Mouse (Mus musculus): Measurements from ENCODE around the gene Cfap20.
"Not testable (repeated sequence)": the region's sequence is repeated elsewhere in the genome, so short reads cannot be mapped to it uniquely, and the experiment has no call there.

Cfap20 gene

GRCm38 (mm10) chr8:95411309-95411972 lies 23.2 kb downstream of the Cfap20 start:
- no peak for DNase-seq (ENCODE audit: low spot score)

- no peak for DNase-seq (ENCODE audit: low spot score)
Observed at GRCm38 (mm10) chr8:95409518-95409917, 25.2 kb downstream of the Cfap20 start.

- no peak for DNase-seq (ENCODE audit: low spot score)
Observed at GRCm38 (mm10) chr8:95401091-95401490, 33.6 kb downstream of the Cfap20 start.

DNA sequence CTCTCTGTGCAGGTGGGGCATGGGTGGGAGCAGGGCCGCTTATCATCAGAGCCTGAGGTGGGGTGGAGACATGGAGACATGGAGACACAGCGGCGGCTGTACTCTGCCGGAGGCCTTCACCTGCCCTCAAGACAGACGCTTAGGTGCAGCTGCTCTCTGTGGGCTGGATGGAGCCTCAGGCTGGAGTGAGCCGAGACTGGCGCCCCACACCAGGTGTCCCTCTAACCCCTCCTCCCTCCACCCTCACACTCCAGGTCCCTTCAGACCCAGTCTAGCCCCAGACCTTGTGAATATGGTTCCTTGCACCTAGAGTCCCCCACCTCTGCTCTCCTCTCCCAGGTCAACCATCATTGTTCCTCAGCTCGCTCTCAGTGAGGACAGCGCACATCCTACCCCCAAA lies 35.5 kb downstream of the Cfap20 start:
- DNase-seq (ENCODE audit: low spot score), result no peak

GRCm38 (mm10) chr8:95397201-95397600 lies 37.5 kb downstream of the Cfap20 start:
- no peak for DNase-seq (ENCODE audit: low spot score)

GRCm38 (mm10) chr8:95396752-95397151 lies 37.9 kb downstream of the Cfap20 start:
- DNase-seq (ENCODE audit: low spot score), result no peak

- no peak for DNase-seq (ENCODE audit: low spot score)
Observed at GRCm38 (mm10) chr8:95395186-95395918, 39.3 kb downstream of the Cfap20 start.

- no peak for DNase-seq (ENCODE audit: low spot score)
Observed at GRCm38 (mm10) chr8:95392604-95393003, 42.1 kb downstream of the Cfap20 start.

DNA sequence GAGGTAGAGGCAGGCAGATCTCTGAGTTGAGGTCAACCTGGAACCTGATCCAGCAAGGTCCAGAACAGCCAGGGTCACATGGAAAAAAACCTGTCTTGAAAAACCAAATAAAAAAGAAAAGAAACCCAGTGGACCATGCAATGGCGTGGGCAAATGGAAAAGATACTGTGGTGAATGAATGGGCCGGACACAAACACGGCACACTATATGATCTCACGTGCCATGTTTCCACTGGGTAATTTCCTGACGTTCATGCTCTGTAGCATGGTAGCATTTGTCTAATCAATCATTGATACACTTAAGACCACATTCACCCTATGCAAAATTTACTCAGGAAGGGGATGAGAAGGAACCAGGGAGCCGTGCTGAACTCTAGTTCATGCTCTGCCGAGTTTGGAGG lies 43.6 kb downstream of the Cfap20 start:
- no peak for DNase-seq (ENCODE audit: low spot score)

GRCm38 (mm10) chr8:95390312-95390711 lies 44.4 kb downstream of the Cfap20 start:
- DNase-seq (ENCODE audit: low spot score), result no peak

DNA sequence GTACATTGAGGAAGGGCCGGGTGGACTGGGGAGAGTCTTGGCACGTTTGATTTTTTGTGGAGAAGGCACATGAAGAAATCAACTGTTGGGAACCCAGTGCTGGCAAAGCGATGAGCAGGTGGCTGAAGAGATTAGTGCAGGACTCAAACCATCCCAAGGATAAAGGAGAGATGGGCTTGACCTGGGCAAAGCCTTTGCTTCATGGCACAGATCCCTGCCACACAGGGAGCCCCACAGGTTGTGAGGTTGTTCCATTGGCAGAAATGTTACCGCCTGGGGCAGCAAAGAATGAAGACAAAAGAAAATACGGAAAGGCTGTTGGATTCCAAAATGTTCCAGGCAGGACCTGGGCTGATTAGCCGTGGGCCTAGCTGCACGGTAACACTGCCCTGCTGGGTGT lies 46.7 kb downstream of the Cfap20 start:
- no peak for DNase-seq (ENCODE audit: low spot score)

DNA sequence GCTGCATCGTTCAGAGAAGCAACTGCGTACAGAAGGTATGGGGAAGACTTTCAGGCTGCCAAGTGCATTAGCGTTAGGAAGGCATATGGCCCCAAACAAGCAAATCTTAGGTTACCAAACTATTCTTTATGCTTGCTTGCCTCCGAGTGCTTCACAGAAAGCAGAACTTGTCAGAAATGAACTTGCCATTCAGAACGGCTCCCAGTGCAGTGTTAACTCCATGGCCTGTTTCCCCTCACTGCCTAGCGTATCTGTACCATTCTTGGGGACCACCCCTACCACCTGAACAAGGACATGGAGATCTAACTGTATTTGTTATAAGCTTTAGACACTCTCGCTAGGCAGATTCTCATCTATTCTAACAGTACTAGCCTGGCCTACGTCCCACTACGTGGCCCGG lies 47.4 kb downstream of the Cfap20 start:
- no peak for DNase-seq (ENCODE audit: low spot score)

GRCm38 (mm10) chr8:95386037-95386436 lies 48.6 kb downstream of the Cfap20 start:
- DNase-seq (ENCODE audit: low spot score), result no peak

DNA sequence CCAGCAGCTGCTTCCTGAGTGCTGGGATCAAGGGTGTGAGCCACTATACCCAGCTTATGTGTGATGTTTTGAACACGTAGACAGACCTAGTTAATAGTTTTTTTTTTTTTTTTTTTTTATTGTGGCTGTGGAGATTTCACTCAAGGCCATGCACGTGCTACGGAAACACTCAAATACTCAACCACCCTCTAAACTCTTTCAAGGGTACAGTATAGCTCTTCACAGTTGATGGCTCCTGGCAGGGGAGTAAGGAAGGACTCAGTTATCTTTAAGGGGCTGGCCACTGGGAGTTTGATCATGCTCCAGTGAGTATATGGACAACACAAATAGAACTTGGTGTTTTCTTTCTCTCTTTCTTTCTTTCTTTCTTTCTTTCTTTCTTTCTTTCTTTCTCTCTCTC lies 50.2 kb downstream of the Cfap20 start:
- no peak for DNase-seq (ENCODE audit: low spot score)

- DNase-seq (ENCODE audit: low spot score), result no peak
Observed at GRCm38 (mm10) chr8:95381595-95381994, 53.1 kb downstream of the Cfap20 start.

- DNase-seq (ENCODE audit: low spot score), result no peak
Observed at GRCm38 (mm10) chr8:95380953-95381352, 53.7 kb downstream of the Cfap20 start.

- not testable (repeated sequence) for DNase-seq (ENCODE audit: low spot score)
Observed at GRCm38 (mm10) chr8:95378928-95379327, 55.7 kb downstream of the Cfap20 start.

DNA sequence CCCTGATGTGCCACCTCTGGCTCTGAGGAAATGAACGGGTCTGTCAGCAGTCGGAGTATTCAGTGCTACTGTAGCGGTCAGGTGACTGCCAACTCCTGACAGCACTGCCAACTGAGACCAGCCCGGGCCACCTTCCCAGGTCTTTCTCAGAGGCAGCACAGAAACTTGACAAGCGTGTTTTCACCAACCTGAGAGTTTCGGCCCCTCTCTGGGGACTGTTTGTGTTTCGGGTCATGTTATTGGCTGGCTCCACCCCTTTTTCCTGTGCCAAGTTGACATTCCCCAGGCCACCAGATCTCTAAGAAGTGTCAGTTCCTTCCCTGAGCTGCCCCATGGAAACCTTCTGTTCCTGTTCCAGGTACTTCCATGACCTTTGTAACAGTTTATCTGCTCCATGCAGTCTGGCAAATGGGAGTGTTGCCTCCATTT lies 56.8 kb downstream of the Cfap20 start:
- DNase-seq (ENCODE audit: low spot score), result no peak

DNA sequence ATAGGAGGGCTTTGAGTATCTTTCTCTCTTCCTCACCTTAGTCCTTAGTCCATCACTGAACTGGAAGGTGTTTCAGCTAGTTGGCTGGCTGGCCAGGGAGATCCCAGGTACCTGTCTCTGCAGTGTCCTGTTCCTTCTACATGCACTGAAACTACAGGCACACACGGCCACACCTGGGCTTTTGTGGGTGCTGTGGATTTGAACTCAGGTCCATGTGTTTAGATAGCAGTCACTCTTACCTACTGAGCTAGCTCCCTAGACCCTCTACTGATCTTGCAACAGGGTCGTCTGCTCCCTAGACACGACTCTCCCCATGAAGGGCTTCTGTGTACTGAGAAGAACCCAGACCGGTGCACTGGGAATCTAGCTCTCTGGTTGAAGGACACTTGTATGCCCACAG lies 57.6 kb downstream of the Cfap20 start:
- no peak for DNase-seq (ENCODE audit: low spot score)

DNA sequence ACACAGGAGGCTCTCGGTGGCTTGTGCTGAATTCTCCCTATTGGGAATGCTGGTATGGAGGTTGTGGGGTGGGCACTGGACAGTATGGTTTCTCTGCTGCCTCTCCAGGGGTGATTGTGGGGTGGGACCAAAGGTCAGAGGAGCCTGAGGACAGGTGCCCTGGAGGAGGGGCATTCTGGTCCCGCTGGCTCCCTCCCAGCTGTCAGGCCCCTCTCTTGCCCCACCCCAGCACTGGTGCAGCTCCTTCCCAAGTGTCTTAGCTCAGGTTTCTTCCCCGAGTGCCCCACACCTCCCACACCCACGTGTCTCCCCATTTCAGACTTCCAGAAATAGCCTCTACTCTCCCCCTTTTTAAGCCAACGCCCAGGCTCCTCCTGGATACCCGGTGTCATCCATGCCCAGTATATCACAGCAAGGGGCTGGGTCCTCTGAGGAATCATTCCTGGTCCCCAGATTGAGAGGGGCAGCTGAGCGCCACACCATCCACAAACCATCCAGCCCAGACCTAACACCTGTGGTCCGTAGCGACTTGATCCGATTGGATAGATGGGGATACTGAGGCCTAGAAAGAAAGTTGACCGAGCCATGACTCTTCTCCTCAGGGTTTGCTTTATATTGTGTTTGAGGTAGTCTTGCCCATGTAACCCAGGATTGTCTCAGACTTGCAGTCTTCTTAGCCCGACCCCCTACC lies 58.2 kb downstream of the Cfap20 start:
- no peak for DNase-seq (ENCODE audit: low spot score)

- no peak for DNase-seq (ENCODE audit: low spot score)
Observed at GRCm38 (mm10) chr8:95375374-95375930, 59.2 kb downstream of the Cfap20 start.

DNA sequence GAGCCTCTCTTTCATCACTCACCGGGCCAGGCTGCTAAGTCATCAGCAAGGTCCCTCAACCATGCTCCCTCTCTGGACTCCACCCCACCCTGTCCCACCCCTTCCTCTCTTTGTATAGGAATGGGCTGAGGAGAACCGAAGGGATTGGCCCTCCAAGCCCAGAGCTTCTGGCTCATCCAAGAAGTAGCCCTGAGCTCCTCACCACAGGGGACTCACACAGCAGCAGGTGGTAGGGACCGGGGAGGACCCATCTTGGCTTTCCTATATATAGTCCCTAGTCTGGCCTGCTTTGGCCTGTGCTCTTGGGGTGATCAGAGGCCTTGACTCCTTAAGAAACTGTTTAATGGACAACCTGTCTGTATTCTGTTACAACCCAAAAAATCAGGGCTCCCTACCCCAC lies 60.2 kb downstream of the Cfap20 start:
- DNase-seq (ENCODE audit: low spot score), result no peak

All from testis, postnatal 14 days (tissue).